ENCODE assay signal across 21 mouse cellular contexts in the genomic region with DNA sequence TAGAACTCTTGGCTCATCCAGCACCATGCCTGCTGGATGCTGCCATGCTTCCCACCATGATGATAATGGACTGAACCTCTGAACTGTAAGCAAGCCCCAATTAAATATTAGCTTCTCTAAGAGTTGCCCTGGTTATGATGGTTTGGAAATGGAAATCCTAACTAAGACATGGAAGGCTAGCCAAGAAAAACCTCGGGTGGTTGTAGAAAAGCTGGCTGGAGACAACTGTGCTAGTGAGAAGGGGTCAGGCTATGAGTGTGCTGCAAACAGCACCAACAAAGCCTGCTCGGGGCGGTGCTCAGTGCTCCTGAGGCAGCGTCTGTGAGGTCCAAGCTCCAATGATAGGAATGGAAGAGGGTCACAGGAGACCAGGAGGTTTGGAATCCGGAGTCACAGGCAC.
DNase-seq lines count a peak whose midpoint lies in the region; ATAC-seq and TF ChIP-seq lines count a peak whose summit lies in the region.
"Had no signal": no experiment of that assay in that cellular context is flagged by ENCODE, and none has a peak within 500 bp of the region (broad histone marks: within the 10 kb centered on the region; RNA-seq: fewer than 3 reads in every experiment).

No protein-coding gene starts in this region.

- no peak overlapping the region for H3K4me3 ChIP-seq in kidney, adult 2 months (ENCODE audit: insufficient read depth, low read depth, low read length)
- H3K4me3 ChIP-seq in kidney, embryonic 14.5 days (ENCODE audit: low read length): no peak overlapping the region

- H3K27me3 ChIP-seq in kidney, adult 2 months (replicated peaks; ENCODE audit: control insufficient read depth, insufficient read depth, low read length): no peaks in the 10 kb centered on the region
- H3K27me3 ChIP-seq in kidney, embryonic 14.5 days (ENCODE audit: control insufficient read depth, insufficient read depth, low read length): no peaks in the 10 kb centered on the region
- H3K27me3 ChIP-seq: Patski had no signal

- H3K27ac ChIP-seq in kidney, adult 2 months (ENCODE audit: insufficient read depth, low read depth, low read length): peak overlapping the region; percentile 91
- no peak overlapping the region for H3K27ac ChIP-seq in kidney, embryonic 14.5 days (ENCODE audit: low read depth, low read length)

- WGBS in kidney, adult 2 months: 53% methylated on average over 5 of the region's 5 CpGs
- 83% methylated on average over 5 of the region's 5 CpGs for WGBS in kidney, embryonic 14.5 days

- no peaks in the 10 kb centered on the region for H3K36me3 ChIP-seq in kidney, adult 2 months (ENCODE audit: control insufficient read depth, insufficient read depth, low read length)
- H3K36me3 ChIP-seq in kidney, embryonic 14.5 days (ENCODE audit: control insufficient read depth, insufficient read depth, low read length): no peaks in the 10 kb centered on the region
- H3K36me3 ChIP-seq: G1E had no signal

- H3K9ac ChIP-seq in kidney, embryonic 14.5 days (ENCODE audit: low read depth, low read length): no peak overlapping the region

- H3K4me1 ChIP-seq in kidney, adult 2 months (ENCODE audit: control insufficient read depth, insufficient read depth, low read length): no peaks in the 10 kb centered on the region; the same call in 1 of the 2 replicates
- no peaks in the 10 kb centered on the region for H3K4me1 ChIP-seq in kidney, embryonic 14.5 days (ENCODE audit: control insufficient read depth, insufficient read depth, low read length)

- ATAC-seq in kidney, embryonic 14.5 days (ENCODE audit: low FRiP score, low TSS enrichment): no peak
- ATAC-seq: activated CD4-positive, CD25-positive, alpha-beta regulatory T cell, adult 4 months; CD4-positive, CD25-positive, alpha-beta regulatory T cell, adult 4 months; Patski had no signal

- DNase-seq in kidney, adult 11 months: peak; percentile 37
- no peak for DNase-seq in kidney, postnatal 25 days
- DNase-seq in kidney, adult 2 months: peak; percentile 71
- DNase-seq in kidney, adult 9 months: peak; percentile 71
- DNase-seq in kidney, adult 18-20 months: no peak
- peak; percentile 21 to 48 for DNase-seq in kidney, postnatal 36 days
- no peak for DNase-seq in kidney, postnatal 10 days
- DNase-seq: adrenal gland, adult 2 months; adrenal gland, adult 8-10 months; adrenal gland, postnatal 10 days; adrenal gland, postnatal 14 days; adrenal gland, postnatal 25 days; adrenal gland, postnatal 36 days; B cell, adult 2 months; cerebellum, adult 11 months; cerebellum, adult 11-12 months had no signal

- H3K9me3 ChIP-seq in kidney, embryonic 14.5 days (ENCODE audit: control insufficient read depth, low read length): peaks cover 3% of the 10 kb centered on the region

- no peak overlapping the region for H3K4me2 ChIP-seq in kidney, embryonic 14.5 days (replicated peaks; ENCODE audit: low read depth, low read length)

- TF ChIP-seq CTCF in kidney, adult 2 months (conservative IDR thresholded peaks at IDR 0.05; ENCODE audit: insufficient read depth, insufficient read length, low read depth, low read length): no peak

- TF ChIP-seq POLR2A in kidney, adult 2 months (IDR thresholded peaks at IDR 0.05; ENCODE audit: low read depth, low read length): no peak

Comparison
In these comparisons a context has a peak if more than half of its experiments do, and no peak if none do; other contexts are left out.
1. DNase-seq: peak in kidney, adult 11 months (single experiment), kidney, adult 2 months (single experiment), kidney, adult 9 months (single experiment) and kidney, postnatal 36 days (2 of 2); none in kidney, postnatal 25 days (0 of 2), kidney, adult 18-20 months (single experiment) and kidney, postnatal 10 days (single experiment).